Mouse (Mus musculus) MEL (cell line): ENCODE measurements around the gene Ndufb10. TPM values are rescaled to one million over a fixed set of nuclear protein-coding genes. Genes with fewer than 3 reads are reported as not detected.
A peak's percentile ranks its signal among the peaks of the same experiment; 100 is the strongest.

Experiments
- DNase-seq: peaks from one replicate; pipeline ENCODE4 v3.0.0; 2011; ENCODE audit warnings: low read depth, low spot score
- H3K27ac ChIP-seq: 2 replicates; pipeline ENCODE4 v1.5.1; 2012; ENCODE audit warnings: low read depth, mild to moderate bottlenecking, control low read depth, low read length, moderate library complexity; ENCODE audit not compliant: control insufficient read depth
- H3K27me3 ChIP-seq, 2 experiments: fragments of 150-350 bp in 1 of 2; sonication (generic) in 1 of 2; 2 replicates each; pipeline ENCODE4 v1.6.1; 2012; ENCODE audit warnings: low read length in 2 of 2, mild to moderate bottlenecking in 2 of 2, improper control_type of control experiment in 1 of 2, moderate library complexity in 1 of 2; ENCODE audit not compliant: insufficient read depth in 2 of 2, control insufficient read depth in 1 of 2
- H3K36me3 ChIP-seq, 2 experiments: 2 replicates each; pipeline ENCODE4 v1.6.1; 2012 to 2014; ENCODE audit warnings: low read length in 2 of 2, improper control_type of control experiment in 1 of 2, inconsistent platforms in 1 of 2, mild to moderate bottlenecking in 1 of 2; ENCODE audit not compliant: insufficient read depth in 2 of 2, control insufficient read depth in 1 of 2
- H3K4me1 ChIP-seq, 2 experiments: fragments of 150-350 bp in 1 of 2; sonication (generic) in 1 of 2; 2 replicates each; pipeline ENCODE4 v1.6.1; 2012; ENCODE audit warnings: low read length in 2 of 2, improper control_type of control experiment in 1 of 2, mild to moderate bottlenecking in 1 of 2; ENCODE audit not compliant: insufficient read depth in 2 of 2, control insufficient read depth in 1 of 2
- H3K4me3 ChIP-seq, 2 experiments: fragments of 150-350 bp in 1 of 2; sonication (generic) in 1 of 2; 2 replicates each; pipeline ENCODE4 v1.5.1; 2012; ENCODE audit warnings: low read depth in 2 of 2, low read length in 2 of 2, mild to moderate bottlenecking in 2 of 2, moderate library complexity in 2 of 2, control low read depth in 1 of 2, improper control_type of control experiment in 1 of 2; ENCODE audit not compliant: control insufficient read depth in 1 of 2, insufficient read depth in 1 of 2
- H3K79me2 ChIP-seq: 2 replicates; pipeline ENCODE4 v1.6.1; 2012; ENCODE audit warnings: mild to moderate bottlenecking, low read length, moderate library complexity; ENCODE audit not compliant: control insufficient read depth, poor library complexity, insufficient read depth
- H3K9ac ChIP-seq: 2 replicates; pipeline ENCODE4 v1.6.1; 2012; ENCODE audit warnings: low read depth, mild to moderate bottlenecking, control low read depth, low read length, moderate library complexity; ENCODE audit not compliant: control insufficient read depth, poor library complexity, severe bottlenecking
- H3K9me3 ChIP-seq: fragments of 150-350 bp; sonication (generic); replicated peaks from 2 replicates; pipeline ENCODE4 v1.6.1; 2012; ENCODE audit warnings: mild to moderate bottlenecking, low read length, improper control_type of control experiment, moderate library complexity; ENCODE audit not compliant: insufficient read depth
- CHD1 ChIP-seq: IDR thresholded peaks from 2 replicates; pipeline ENCODE4 v1.6.1; 2012; ENCODE audit warnings: low read depth, mild to moderate bottlenecking, inconsistent platforms, low read length, improper control_type of control experiment
- CTCF ChIP-seq, 3 experiments: IDR thresholded peaks in 2 of 3; conservative IDR thresholded peaks in 1 of 3; 2 replicates each; pipeline ENCODE4 v1.5.1; 2011 to 2012; ENCODE audit warnings: low read length in 3 of 3, low read depth in 2 of 3, mild to moderate bottlenecking in 2 of 3, improper control_type of control experiment in 1 of 3, inconsistent platforms in 1 of 3, mixed read lengths in 1 of 3, moderate library complexity in 1 of 3; ENCODE audit not compliant: control insufficient read depth in 1 of 3, insufficient read depth in 1 of 3, poor library complexity in 1 of 3, severe bottlenecking in 1 of 3
- E2F4 ChIP-seq: IDR thresholded peaks from 2 replicates; pipeline ENCODE4 v1.6.1; 2011; ENCODE audit warnings: low read depth, low read length, improper control_type of control experiment, borderline replicate concordance
- EP300 ChIP-seq, 2 experiments: IDR thresholded peaks; 2 replicates each; pipeline ENCODE4 v1.6.1; 2011; ENCODE audit warnings: improper control_type of control experiment in 2 of 2, low read length in 2 of 2, low read depth in 1 of 2, mild to moderate bottlenecking in 1 of 2
- ETS1 ChIP-seq: IDR thresholded peaks from 2 replicates; pipeline ENCODE4 v1.6.1; 2012; ENCODE audit warnings: low read depth, mild to moderate bottlenecking, inconsistent platforms, low read length, improper control_type of control experiment, moderate library complexity
- HCFC1 ChIP-seq: IDR thresholded peaks from 2 replicates; pipeline ENCODE4 v1.6.1; 2012; ENCODE audit warnings: low read depth, mild to moderate bottlenecking, inconsistent platforms, low read length, improper control_type of control experiment, moderate library complexity
- KAT2A ChIP-seq: conservative IDR thresholded peaks from 2 replicates; pipeline ENCODE4 v1.6.1; 2012; ENCODE audit warnings: low read depth, low read length, improper control_type of control experiment, inconsistent platforms
- MAX ChIP-seq: IDR thresholded peaks from 2 replicates; pipeline ENCODE4 v1.6.1; 2011; ENCODE audit warnings: low read length, improper control_type of control experiment
- MEF2A ChIP-seq: IDR thresholded peaks from 2 replicates; pipeline ENCODE4 v1.6.1; 2014; ENCODE audit warnings: low read depth, mild to moderate bottlenecking, inconsistent platforms, low read length, improper control_type of control experiment; ENCODE audit not compliant: poor library complexity, insufficient replicate concordance, severe bottlenecking; ENCODE audit errors: extremely low read depth
- MXI1 ChIP-seq: IDR thresholded peaks from 2 replicates; pipeline ENCODE4 v1.6.1; 2011; ENCODE audit warnings: mild to moderate bottlenecking, low read depth, low read length, improper control_type of control experiment
- NELFE ChIP-seq: IDR thresholded peaks from 2 replicates; pipeline ENCODE4 v1.6.1; 2011; ENCODE audit warnings: low read depth, low read length, improper control_type of control experiment
- NRF1 ChIP-seq: IDR thresholded peaks from 2 replicates; pipeline ENCODE4 v1.6.1; 2014; ENCODE audit warnings: low read depth, mild to moderate bottlenecking, inconsistent platforms, low read length, improper control_type of control experiment, moderate library complexity; ENCODE audit not compliant: poor library complexity, insufficient read depth, severe bottlenecking
- POLR2A ChIP-seq, 2 experiments: IDR thresholded peaks; 2 replicates each; pipeline ENCODE4 v1.6.1; 2011 to 2012; ENCODE audit warnings: low read length in 2 of 2, mild to moderate bottlenecking in 2 of 2, control low read depth in 1 of 2, improper control_type of control experiment in 1 of 2, low read depth in 1 of 2, moderate library complexity in 1 of 2; ENCODE audit not compliant: control insufficient read depth in 1 of 2, insufficient read depth in 1 of 2, poor library complexity in 1 of 2
- RAD21 ChIP-seq: IDR thresholded peaks from 2 replicates; pipeline ENCODE4 v1.6.1; 2011; ENCODE audit warnings: mild to moderate bottlenecking, low read depth, low read length, improper control_type of control experiment
- RCOR1 ChIP-seq: IDR thresholded peaks from 2 replicates; pipeline ENCODE4 v1.6.1; 2012; ENCODE audit warnings: low read depth, mild to moderate bottlenecking, inconsistent platforms, low read length, improper control_type of control experiment
- SIN3A ChIP-seq: IDR thresholded peaks from 2 replicates; pipeline ENCODE4 v1.6.1; 2012; ENCODE audit warnings: low read length, improper control_type of control experiment, inconsistent platforms
- SMC3 ChIP-seq: IDR thresholded peaks from 2 replicates; pipeline ENCODE4 v1.6.1; 2011; ENCODE audit warnings: low read depth, low read length, improper control_type of control experiment
- TAL1 ChIP-seq: IDR thresholded peaks from 2 replicates; pipeline ENCODE4 v1.6.1; 2012; ENCODE audit warnings: mild to moderate bottlenecking, inconsistent platforms, low read length, moderate library complexity, mixed read lengths
- TBP ChIP-seq: IDR thresholded peaks from 2 replicates; pipeline ENCODE4 v1.8.0; 2011; ENCODE audit warnings: low read depth, low read length, improper control_type of control experiment
- USF1 ChIP-seq: IDR thresholded peaks from 2 replicates; pipeline ENCODE4 v1.6.1; 2014; ENCODE audit warnings: low read depth, mild to moderate bottlenecking, inconsistent platforms, low read length, improper control_type of control experiment, moderate library complexity
- ZC3H11A ChIP-seq: IDR thresholded peaks from 2 replicates; pipeline ENCODE4 v1.6.1; 2012; ENCODE audit warnings: low read depth, mild to moderate bottlenecking, inconsistent platforms, low read length, improper control_type of control experiment
- ZKSCAN1 ChIP-seq: IDR thresholded peaks from 2 replicates; pipeline ENCODE4 v1.6.1; 2012; ENCODE audit warnings: low read depth, mild to moderate bottlenecking, inconsistent platforms, low read length, improper control_type of control experiment, moderate library complexity
- ZNF384 ChIP-seq: IDR thresholded peaks from 2 replicates; pipeline ENCODE4 v1.6.1; 2012; ENCODE audit warnings: low read depth, mild to moderate bottlenecking, inconsistent platforms, low read length, improper control_type of control experiment
- polyA plus RNA-seq, 2 experiments: library from polyadenylated mRNA; stranded (reverse) in 1 of 2; unstranded in 1 of 2; fragments of >175 nt in 1 of 2; fragments of >200 nt in 1 of 2; gene quantifications; 2 replicates each; pipeline versions ENCODE4 v1.2.1 to v1.2.4; 2012; ENCODE audit warnings: low replicate concordance in 2 of 2, low read depth in 1 of 2; ENCODE audit not compliant: insufficient read length in 2 of 2, insufficient read depth in 1 of 2, missing spikeins in 1 of 2
- total RNA-seq: library from RNA; depleted of rRNA; stranded (reverse); fragments of 300-350 nt; gene quantifications from 2 replicates; pipeline ENCODE4 v1.2.3, GENCODE M21; 2012

Ndufb10 gene
- total and polyA plus RNA-seq, 3 experiments = 230 to 292 TPM; not detected in 1

- TF ChIP-seq TBP (peak; percentile 74), RCOR1 (no peak), NELFE (peak; percentile 69)
Observed at GRCm38 (mm10) chr17:24736330-24737051, 12.2 kb upstream of the Ndufb10 start, which contains the start of gene Msrb1 (continued).

- Histone ChIP-seq H3K36me3 (peaks cover 0 to 10% of the 10 kb centered on the region in 2 experiments; a peak in 1 of 4 replicates), H3K27ac (no peak overlapping the region; the same call in 1 of the 2 replicates), H3K27me3 (no peaks in the 10 kb centered on the region), H3K9me3 (no peaks in the 10 kb centered on the region), H3K9ac (peak overlapping the region; percentile 83), H3K4me1 (peaks cover 0 to 17% of the 10 kb centered on the region in 2 experiments; a peak in 2 of 4 replicates), H3K79me2 (peaks cover 2% of the 10 kb centered on the region; the same call in 1 of the 2 replicates), H3K4me3 (peak overlapping the region; percentile 69 to 76)
- TF ChIP-seq RAD21 (no peak), SIN3A (no peak), CHD1 (no peak), MEF2A (no peak), ZC3H11A (no peak), ZKSCAN1 (no peak), ETS1 (no peak), HCFC1 (no peak), KAT2A (no peak), USF1 (no peak), NRF1 (no peak), POLR2A (IDR thresholded peaks at IDR 0.05; ENCODE audit: control insufficient read depth in 1 of 2, insufficient read depth in 1 of 2, low read depth in 1 of 2, low read length in 2 of 2, poor library complexity in 1 of 2) (no peak), ZNF384 (no peak), TAL1 (no peak), E2F4 (no peak), MXI1 (no peak), EP300 (IDR thresholded peaks at IDR 0.05; ENCODE audit: low read depth in 1 of 2, low read length in 2 of 2) (no peak), CTCF (IDR thresholded peaks at IDR 0.05 in 2 of 3, conservative IDR thresholded peaks at IDR 0.05 in 1 of 3; ENCODE audit: control insufficient read depth in 1 of 3, insufficient read depth in 1 of 3, low read depth in 2 of 3, low read length in 3 of 3, poor library complexity in 1 of 3, severe bottlenecking in 1 of 3) (no peak), MAX (no peak), SMC3 (no peak)
- no peak for DNase-seq
Observed at GRCm38 (mm10) chr17:24735446-24735845, 11.2 kb upstream of the Ndufb10 start.
